26 mouse cellular contexts compared by ENCODE assay signal in genomic region chr19:5686437-5686836, GRCm38 (mm10). TPM values are rescaled to one million over a fixed set of nuclear protein-coding genes. Genes with fewer than 3 reads are reported as not detected.
DNase-seq lines count a peak whose midpoint lies in the region; ATAC-seq lines count a peak whose summit lies in the region.
"Had no signal": no experiment of that assay in that cellular context is flagged by ENCODE, and none has a peak within 500 bp of the region (broad histone marks: within the 10 kb centered on the region; RNA-seq: fewer than 3 reads in every experiment).

No protein-coding gene starts in this region.

- no peaks in the 10 kb centered on the region for H3K27me3 ChIP-seq in erythroblast, embryonic 14.5 days (ENCODE audit: control insufficient read depth)
- no peaks in the 10 kb centered on the region for H3K27me3 ChIP-seq in limb, embryonic 13.5 days
- no peaks in the 10 kb centered on the region for H3K27me3 ChIP-seq in limb, embryonic 10.5 days (ENCODE audit: low read depth, poor library complexity, severe bottlenecking)
- no peaks in the 10 kb centered on the region for H3K27me3 ChIP-seq in liver, embryonic 12.5 days (replicated peaks)
- H3K27me3 ChIP-seq in liver, embryonic 15.5 days: no peaks in the 10 kb centered on the region
- H3K27me3 ChIP-seq: embryonic facial prominence, embryonic 12.5 days; embryonic facial prominence, embryonic 15.5 days; heart, embryonic 13.5 days; hindbrain, embryonic 12.5 days; hindbrain, embryonic 15.5 days had no signal

- peak overlapping the region; percentile 50 for H3K4me3 ChIP-seq in erythroblast, embryonic 14.5 days (replicated peaks)
- no peak overlapping the region for H3K4me3 ChIP-seq in limb, embryonic 13.5 days
- no peak overlapping the region for H3K4me3 ChIP-seq in limb, embryonic 10.5 days
- H3K4me3 ChIP-seq in liver, embryonic 12.5 days: peak overlapping the region; percentile 81
- peak overlapping the region; percentile 27 for H3K4me3 ChIP-seq in liver, embryonic 15.5 days (replicated peaks)
- H3K4me3 ChIP-seq: embryonic facial prominence, embryonic 15.5 days; hindbrain, embryonic 15.5 days had no signal

- 90% methylated on average over 13 of the region's 13 CpGs for WGBS in limb, embryonic 13.5 days
- 90% methylated on average over 13 of the region's 13 CpGs for WGBS in limb, embryonic 10.5 days
- 43% methylated on average over 13 of the region's 13 CpGs for WGBS in liver, embryonic 12.5 days (ENCODE audit: insufficient replicate concordance)
- 37% methylated on average over 13 of the region's 13 CpGs for WGBS in liver, embryonic 15.5 days (ENCODE audit: insufficient replicate concordance)

- peaks cover 67% of the 10 kb centered on the region for H3K4me1 ChIP-seq in erythroblast, embryonic 14.5 days (ENCODE audit: control insufficient read depth)
- peaks cover 26% of the 10 kb centered on the region for H3K4me1 ChIP-seq in limb, embryonic 13.5 days
- peaks cover 34% of the 10 kb centered on the region for H3K4me1 ChIP-seq in limb, embryonic 10.5 days
- peaks cover 47% of the 10 kb centered on the region for H3K4me1 ChIP-seq in liver, embryonic 12.5 days
- peaks cover 62% of the 10 kb centered on the region for H3K4me1 ChIP-seq in liver, embryonic 15.5 days (replicated peaks)

- no peak for ATAC-seq in erythroblast, adult 5-6 weeks (replicated peaks; ENCODE audit: low FRiP score, poor library complexity, severe bottlenecking)
- ATAC-seq in limb, embryonic 13.5 days (ENCODE audit: low FRiP score, low read depth): no peak
- ATAC-seq in liver, embryonic 12.5 days: peak; percentile 21
- no peak for ATAC-seq in liver, embryonic 15.5 days (ENCODE audit: insufficient read depth)
- ATAC-seq: activated CD4-positive, CD25-positive, alpha-beta regulatory T cell, adult 4 months; forebrain, embryonic 14.5 days had no signal

- H3K9me3 ChIP-seq in erythroblast, embryonic 14.5 days (ENCODE audit: control insufficient read depth, low read length): no peaks in the 10 kb centered on the region
- no peaks in the 10 kb centered on the region for H3K9me3 ChIP-seq in limb, embryonic 13.5 days
- H3K9me3 ChIP-seq in limb, embryonic 10.5 days (replicated peaks): no peaks in the 10 kb centered on the region
- H3K9me3 ChIP-seq in liver, embryonic 12.5 days (replicated peaks): no peaks in the 10 kb centered on the region
- no peaks in the 10 kb centered on the region for H3K9me3 ChIP-seq in liver, embryonic 15.5 days (replicated peaks)
- H3K9me3 ChIP-seq: embryonic facial prominence, embryonic 12.5 days; embryonic facial prominence, embryonic 15.5 days; heart, embryonic 13.5 days; hindbrain, embryonic 12.5 days; hindbrain, embryonic 15.5 days had no signal

- no peak for DNase-seq in limb, embryonic 10.5 days (ENCODE audit: low spot score)
- DNase-seq in left cerebral cortex, postnatal 36 days (ENCODE audit: low spot score in 2 of 2): no peak
- DNase-seq in cerebellum, postnatal 36 days: no peak
- DNase-seq: adrenal gland, postnatal 25 days; cerebellum, adult 8-10 months; cerebellum, postnatal 10 days; gastrocnemius, postnatal 25 days; heart, adult 18-20 months had no signal

- peaks cover 76% of the 10 kb centered on the region for H3K36me3 ChIP-seq in erythroblast, embryonic 14.5 days (ENCODE audit: control insufficient read depth)
- peaks cover 60% of the 10 kb centered on the region for H3K36me3 ChIP-seq in limb, embryonic 13.5 days
- H3K36me3 ChIP-seq in limb, embryonic 10.5 days: peaks cover 77% of the 10 kb centered on the region
- H3K36me3 ChIP-seq in liver, embryonic 12.5 days: peaks cover 66% of the 10 kb centered on the region
- H3K36me3 ChIP-seq in liver, embryonic 15.5 days (replicated peaks): peaks cover 63% of the 10 kb centered on the region

- H3K27ac ChIP-seq in limb, embryonic 13.5 days: no peak overlapping the region
- no peak overlapping the region for H3K27ac ChIP-seq in limb, embryonic 10.5 days
- peak overlapping the region; percentile 91 for H3K27ac ChIP-seq in liver, embryonic 12.5 days
- peak overlapping the region; percentile 95 for H3K27ac ChIP-seq in liver, embryonic 15.5 days (replicated peaks)
- H3K27ac ChIP-seq: embryonic facial prominence, embryonic 12.5 days; embryonic facial prominence, embryonic 15.5 days; heart, embryonic 13.5 days; hindbrain, embryonic 12.5 days; hindbrain, embryonic 15.5 days had no signal

- intact Hi-C loops in left cerebral cortex, postnatal 36 days (cut with DNase I): no loop called here

- H3K4me2 ChIP-seq in limb, embryonic 13.5 days (replicated peaks): no peak overlapping the region
- peak overlapping the region; percentile 95 for H3K4me2 ChIP-seq in liver, embryonic 12.5 days
- H3K4me2 ChIP-seq in liver, embryonic 15.5 days: peak overlapping the region; percentile 99

- 0 out of 2 replicates have a peak overlapping the region, but pooled peaks have one; percentile 31 for H3K9ac ChIP-seq in limb, embryonic 13.5 days
- H3K9ac ChIP-seq in liver, embryonic 12.5 days: peak overlapping the region; percentile 89
- H3K9ac ChIP-seq in liver, embryonic 15.5 days: peak overlapping the region; percentile 42; the same call in 1 of the 2 replicates
- H3K9ac ChIP-seq: hindbrain, embryonic 15.5 days had no signal

RNA-seq across cellular contexts. Expression of gene Map3k11, which starts 2.1 kb away (rescaled TPM):
- polyA plus RNA-seq in erythroblast, embryonic 14.5 days (2012): 18.5 and 20.2 TPM in 2 replicates
- total RNA-seq in erythroblast, adult 5-6 weeks (2015; ENCODE audit: low replicate concordance): 5.0 and 7.3 TPM in 2 replicates
- 8.4 and 11.2 TPM in 2 replicates for total RNA-seq in erythroblast, adult 5-6 weeks (2017; ENCODE audit: low replicate concordance)
- polyA plus RNA-seq in limb, embryonic 13.5 days (2015; fragmentation: Nextera tagmentation; extraction: Ambion mirVana): 18.2 and 18.5 TPM in 2 replicates
- 35.3 and 42.2 TPM in 2 replicates for polyA plus RNA-seq in limb, embryonic 10.5 days (2016; fragmentation: Nextera tagmentation; extraction: Ambion mirVana)
- 25.8 and 27.7 TPM in 2 replicates for polyA plus RNA-seq in liver, embryonic 12.5 days (2016; fragmentation: Nextera tagmentation; extraction: Ambion mirVana)
- 16.8 and 18.4 TPM in 2 replicates for polyA plus RNA-seq in liver, embryonic 15.5 days (2015; fragmentation: Nextera tagmentation; extraction: Ambion mirVana)
- total RNA-seq in left cerebral cortex, postnatal 36 days (2021): 10 to 100 TPM; 17.3 to 19.2 TPM

RNA-seq across cellular contexts. Expression of gene Pcnx3, which starts 2.3 kb away (rescaled TPM):
- polyA plus RNA-seq in erythroblast, embryonic 14.5 days (2012): 43.8 and 46.7 TPM in 2 replicates
- 10.7 and 16.3 TPM in 2 replicates for total RNA-seq in erythroblast, adult 5-6 weeks (2015; ENCODE audit: low replicate concordance)
- total RNA-seq in erythroblast, adult 5-6 weeks (2017; ENCODE audit: low replicate concordance): 14.8 and 20.3 TPM in 2 replicates
- 25.4 and 28.7 TPM in 2 replicates for polyA plus RNA-seq in limb, embryonic 13.5 days (2015; fragmentation: Nextera tagmentation; extraction: Ambion mirVana)
- 31.6 and 34.3 TPM in 2 replicates for polyA plus RNA-seq in limb, embryonic 10.5 days (2016; fragmentation: Nextera tagmentation; extraction: Ambion mirVana)
- polyA plus RNA-seq in liver, embryonic 12.5 days (2016; fragmentation: Nextera tagmentation; extraction: Ambion mirVana): 18.4 and 18.6 TPM in 2 replicates
- polyA plus RNA-seq in liver, embryonic 15.5 days (2015; fragmentation: Nextera tagmentation; extraction: Ambion mirVana): 9.2 and 12.1 TPM in 2 replicates
- total RNA-seq in left cerebral cortex, postnatal 36 days (2021): 10 to 100 TPM; 66.1 to 83.1 TPM

RNA-seq across cellular contexts. Expression of gene Kcnk7, which starts 17.7 kb away (rescaled TPM):
- 0.04 and 0.06 TPM in 2 replicates for polyA plus RNA-seq in erythroblast, embryonic 14.5 days (2012)
- not detected in 2 replicates for total RNA-seq in erythroblast, adult 5-6 weeks (2015; ENCODE audit: low replicate concordance)
- not detected in 2 replicates for total RNA-seq in erythroblast, adult 5-6 weeks (2017; ENCODE audit: low replicate concordance)
- 0.51 and 0.75 TPM in 2 replicates for polyA plus RNA-seq in limb, embryonic 13.5 days (2015; fragmentation: Nextera tagmentation; extraction: Ambion mirVana)
- polyA plus RNA-seq in limb, embryonic 10.5 days (2016; fragmentation: Nextera tagmentation; extraction: Ambion mirVana): not detected in 2 replicates
- 0.18 and 0.19 TPM in 2 replicates for polyA plus RNA-seq in liver, embryonic 12.5 days (2016; fragmentation: Nextera tagmentation; extraction: Ambion mirVana)
- 0.15 and 0.28 TPM in 2 replicates for polyA plus RNA-seq in liver, embryonic 15.5 days (2015; fragmentation: Nextera tagmentation; extraction: Ambion mirVana)
- total RNA-seq in left cerebral cortex, postnatal 36 days (2021): not detected
- total RNA-seq: adrenal gland, adult 8-10 months; adrenal gland, postnatal 25 days; gastrocnemius, adult 8-10 months; gastrocnemius, postnatal 25 days; heart, adult 18-20 months; heart, postnatal 25 days; hematopoietic stem cell, adult 5-6 weeks had no signal
- polyA plus RNA-seq: brain, embryonic 14.5 days; forebrain, embryonic 11.5 days; forebrain, embryonic 14.5 days; heart, embryonic 13.5 days; hindbrain, embryonic 12.5 days had no signal

RNA-seq across cellular contexts. Expression of gene Sipa1, which starts 22.9 kb away (rescaled TPM):
- 63.2 and 69.8 TPM in 2 replicates for polyA plus RNA-seq in erythroblast, embryonic 14.5 days (2012)
- total RNA-seq in erythroblast, adult 5-6 weeks (2015; ENCODE audit: low replicate concordance): 20.5 and 36.9 TPM in 2 replicates
- total RNA-seq in erythroblast, adult 5-6 weeks (2017; ENCODE audit: low replicate concordance): 27.4 and 90.3 TPM in 2 replicates
- polyA plus RNA-seq in limb, embryonic 13.5 days (2015; fragmentation: Nextera tagmentation; extraction: Ambion mirVana): 25.2 and 27.8 TPM in 2 replicates
- polyA plus RNA-seq in limb, embryonic 10.5 days (2016; fragmentation: Nextera tagmentation; extraction: Ambion mirVana): 35.9 and 38.6 TPM in 2 replicates
- polyA plus RNA-seq in liver, embryonic 12.5 days (2016; fragmentation: Nextera tagmentation; extraction: Ambion mirVana): 41.4 and 41.8 TPM in 2 replicates
- 28.2 and 32.5 TPM in 2 replicates for polyA plus RNA-seq in liver, embryonic 15.5 days (2015; fragmentation: Nextera tagmentation; extraction: Ambion mirVana)
- 10 to 100 TPM; 14.0 to 22.8 TPM for total RNA-seq in left cerebral cortex, postnatal 36 days (2021)

RNA-seq across cellular contexts. Expression of gene Ehbp1l1, which starts 39.7 kb away (rescaled TPM):
- polyA plus RNA-seq in erythroblast, embryonic 14.5 days (2012): 88.4 and 106 TPM in 2 replicates
- total RNA-seq in erythroblast, adult 5-6 weeks (2015; ENCODE audit: low replicate concordance): 27.5 and 57.9 TPM in 2 replicates
- total RNA-seq in erythroblast, adult 5-6 weeks (2017; ENCODE audit: low replicate concordance): 236 and 446 TPM in 2 replicates
- 20.4 and 21.2 TPM in 2 replicates for polyA plus RNA-seq in limb, embryonic 13.5 days (2015; fragmentation: Nextera tagmentation; extraction: Ambion mirVana)
- polyA plus RNA-seq in limb, embryonic 10.5 days (2016; fragmentation: Nextera tagmentation; extraction: Ambion mirVana): 8.4 and 9.2 TPM in 2 replicates
- 122 and 124 TPM in 2 replicates for polyA plus RNA-seq in liver, embryonic 12.5 days (2016; fragmentation: Nextera tagmentation; extraction: Ambion mirVana)
- 110 and 121 TPM in 2 replicates for polyA plus RNA-seq in liver, embryonic 15.5 days (2015; fragmentation: Nextera tagmentation; extraction: Ambion mirVana)
- 10 to 100 TPM; 22.9 to 27.1 TPM for total RNA-seq in left cerebral cortex, postnatal 36 days (2021)

Comparison
In these comparisons a context has a peak if more than half of its experiments do, and no peak if none do; other contexts are left out.
1. H3K4me3 ChIP-seq: peak in erythroblast, embryonic 14.5 days (single experiment), liver, embryonic 12.5 days (single experiment) and liver, embryonic 15.5 days (single experiment); none in limb, embryonic 13.5 days (single experiment) and limb, embryonic 10.5 days (single experiment).
2. H3K27ac ChIP-seq: peak in liver, embryonic 12.5 days (single experiment) and liver, embryonic 15.5 days (single experiment); none in limb, embryonic 13.5 days (single experiment) and limb, embryonic 10.5 days (single experiment).
3. H3K9ac ChIP-seq: peak in every context shown above with its lines; median percentile 89 in liver, embryonic 12.5 days; 42 in liver, embryonic 15.5 days; 31 in limb, embryonic 13.5 days.